Mouse (Mus musculus): ENCODE data around the gene Rab6b.

The Rab6b gene

DNA sequence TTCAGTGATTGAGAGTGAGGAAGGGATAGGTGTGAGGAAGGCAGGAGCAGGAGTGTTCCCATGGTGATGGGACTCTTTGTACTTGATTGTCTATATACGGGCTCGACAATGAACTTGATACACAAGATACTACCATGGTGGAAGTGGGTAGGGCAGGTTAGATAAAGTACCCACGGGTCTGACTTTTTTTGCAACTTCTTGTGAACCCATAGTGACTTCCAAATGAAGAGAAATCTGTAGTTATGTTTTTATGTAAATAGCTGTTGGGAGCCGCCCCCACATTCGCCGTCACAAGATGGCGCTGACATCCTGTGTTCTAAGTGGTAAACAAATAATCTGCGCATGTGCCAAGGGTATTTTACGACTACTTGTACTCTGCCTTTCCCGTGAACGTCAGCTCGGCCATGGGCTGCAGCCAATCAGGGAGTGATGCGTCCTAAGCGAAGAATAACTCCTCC is 3.2 kb upstream of the Rab6b start:
- peak in 1 of 2 experiments; percentile 32 for DNase-seq

DNA sequence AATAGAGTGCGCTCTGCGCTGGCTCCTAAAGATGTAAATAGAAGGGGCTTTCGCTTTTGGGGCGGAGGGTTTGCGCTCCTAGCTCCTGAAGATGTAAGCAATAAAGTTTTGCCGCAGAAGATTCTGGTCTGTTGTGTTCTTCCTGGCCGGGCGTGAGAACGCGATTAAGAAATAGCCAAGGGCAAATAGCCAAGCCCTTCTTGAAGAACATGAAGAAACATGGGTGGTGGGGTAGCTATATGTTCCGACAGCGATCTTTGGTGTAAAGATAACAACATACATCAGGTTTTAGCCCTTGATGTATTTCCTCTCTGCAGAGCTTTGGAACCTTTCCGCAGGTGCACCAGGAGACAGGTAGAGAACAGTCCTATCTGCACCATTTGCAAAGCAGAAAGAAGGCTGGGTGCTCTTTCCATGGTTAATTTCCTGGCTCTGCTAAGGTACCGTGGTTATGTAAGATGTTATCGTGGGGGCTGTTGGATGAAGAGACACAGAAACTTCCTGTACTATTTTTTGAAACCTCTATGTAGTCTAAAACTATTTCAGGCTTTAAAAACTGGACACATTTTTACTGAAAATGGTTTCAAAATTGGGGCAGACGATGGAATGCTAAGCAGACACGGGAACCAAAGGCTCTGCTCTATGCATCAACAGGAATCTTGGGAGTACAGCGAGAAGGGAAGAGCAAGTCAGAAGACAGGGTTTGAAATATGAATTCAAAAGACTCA is 2.5 kb upstream of the Rab6b start:
- DNase-seq = no peak

DNA sequence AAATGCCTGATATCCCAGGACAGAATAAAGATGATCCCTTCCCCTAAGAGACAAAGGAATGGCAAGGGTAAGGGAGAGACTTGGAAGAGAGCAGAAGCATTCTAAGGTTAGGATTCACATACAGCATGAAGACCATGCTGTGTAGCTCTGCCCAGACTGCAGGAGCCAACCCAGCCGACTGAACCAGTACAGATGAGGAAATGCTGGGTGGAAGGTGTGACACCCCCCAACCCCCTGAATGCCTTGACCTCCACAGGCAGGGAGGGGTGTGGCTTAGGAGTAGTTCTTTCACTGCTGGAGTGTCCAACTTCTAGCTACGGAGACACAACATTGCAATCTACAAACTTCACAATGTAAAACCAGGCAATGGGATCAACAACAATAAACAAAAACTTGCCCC is 1.7 kb upstream of the Rab6b start:
- DNase-seq = no peak

DNA sequence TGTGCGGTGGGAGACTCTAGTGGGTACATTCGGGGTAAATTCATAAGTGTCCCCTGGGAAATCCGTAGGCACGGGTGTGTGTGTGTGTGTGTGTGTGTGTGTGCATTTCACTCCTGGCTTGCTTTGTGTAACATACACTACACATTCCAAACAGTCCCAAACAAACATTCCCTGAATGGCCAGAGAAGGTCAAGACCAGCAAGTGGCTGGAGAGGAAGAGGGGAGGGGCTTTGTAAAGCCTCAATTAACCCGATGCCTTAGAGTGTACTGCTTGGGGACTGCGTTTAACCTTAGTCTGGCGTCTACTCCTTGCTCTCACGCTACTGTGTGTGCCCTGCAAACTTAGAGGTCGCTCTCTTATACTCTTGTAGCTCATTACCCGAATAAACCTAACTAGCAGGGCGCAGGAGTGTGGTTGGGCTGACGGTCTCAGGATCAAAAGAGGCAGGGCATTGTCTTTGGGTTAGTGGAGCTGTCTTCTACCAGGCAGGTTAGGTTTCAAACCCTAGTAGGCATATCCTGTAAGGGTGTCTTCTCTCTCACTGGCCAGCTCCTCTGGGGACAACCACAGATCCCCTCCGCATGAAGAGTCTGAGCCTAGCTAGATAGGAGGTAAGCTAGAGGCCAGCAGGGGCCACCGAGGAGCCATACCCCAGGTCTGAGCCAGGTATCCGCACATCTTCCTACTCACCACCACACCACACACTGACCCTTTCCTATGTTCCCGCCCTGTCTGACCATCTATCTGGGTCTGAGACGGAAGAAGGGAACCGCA is 673 bp upstream of the Rab6b start:
- no peak for DNase-seq

DNA sequence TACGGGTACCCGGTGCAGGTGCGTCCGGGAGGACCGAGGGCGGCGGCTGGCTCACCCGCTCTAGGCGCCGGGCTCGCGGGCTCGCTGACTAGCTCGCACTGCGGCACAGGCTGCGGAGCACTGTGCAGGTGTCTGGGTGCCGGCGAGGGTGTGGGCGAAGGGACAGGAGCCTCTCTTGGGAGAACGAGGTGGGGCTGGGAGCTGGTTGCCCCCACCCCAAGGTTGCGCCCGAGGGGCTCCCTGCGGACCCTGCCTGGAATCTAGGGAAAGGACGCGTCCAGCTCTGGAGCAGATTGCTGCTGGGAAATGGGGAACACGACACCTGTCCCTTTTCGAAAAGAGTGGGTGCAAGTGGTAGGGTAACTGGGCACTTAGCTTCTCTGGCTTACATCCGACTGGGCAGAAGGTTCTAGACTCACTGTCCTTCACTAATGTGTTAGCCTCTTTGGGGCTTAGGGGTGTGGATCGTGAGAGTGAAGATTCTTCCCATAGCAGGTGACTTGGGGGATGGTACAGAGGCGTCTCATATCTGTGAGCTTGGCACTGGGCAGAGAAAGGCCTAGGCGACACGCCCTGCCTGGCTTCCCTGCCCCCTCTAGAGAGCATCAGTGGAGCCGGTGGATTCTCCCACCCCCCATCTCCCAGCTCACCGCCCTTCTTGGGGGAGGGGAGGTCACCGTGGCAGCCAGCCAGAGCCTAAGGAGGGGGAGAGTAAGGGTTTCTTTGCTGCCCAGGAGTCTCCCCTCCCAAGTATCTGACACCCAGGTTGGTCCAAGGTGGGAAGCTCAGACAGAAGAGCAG is 1.1 kb downstream of the Rab6b start:
- DNase-seq = peak; percentile 52 to 59

DNA sequence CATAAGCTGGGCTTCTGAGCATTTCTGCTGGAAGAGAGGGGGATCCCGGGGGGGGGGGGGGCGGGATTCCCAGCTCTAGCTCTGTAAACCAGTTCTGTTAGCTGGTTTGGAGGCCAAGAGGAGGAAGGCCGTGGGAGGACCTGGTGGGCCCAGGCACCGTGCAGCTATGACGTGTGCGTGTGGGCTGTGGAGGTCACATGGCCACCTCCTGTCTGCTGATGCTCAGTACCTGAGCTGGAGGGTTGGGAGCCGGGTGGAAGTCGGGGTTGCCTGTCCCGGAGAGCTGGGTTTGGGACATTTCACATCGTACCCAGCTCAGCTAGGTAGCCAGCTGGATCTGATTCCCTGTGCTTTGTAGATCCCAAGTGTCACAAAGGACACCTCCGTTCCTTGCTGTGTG is 1.8 kb downstream of the Rab6b start:
- peak; percentile 46 to 57 for DNase-seq

DNA sequence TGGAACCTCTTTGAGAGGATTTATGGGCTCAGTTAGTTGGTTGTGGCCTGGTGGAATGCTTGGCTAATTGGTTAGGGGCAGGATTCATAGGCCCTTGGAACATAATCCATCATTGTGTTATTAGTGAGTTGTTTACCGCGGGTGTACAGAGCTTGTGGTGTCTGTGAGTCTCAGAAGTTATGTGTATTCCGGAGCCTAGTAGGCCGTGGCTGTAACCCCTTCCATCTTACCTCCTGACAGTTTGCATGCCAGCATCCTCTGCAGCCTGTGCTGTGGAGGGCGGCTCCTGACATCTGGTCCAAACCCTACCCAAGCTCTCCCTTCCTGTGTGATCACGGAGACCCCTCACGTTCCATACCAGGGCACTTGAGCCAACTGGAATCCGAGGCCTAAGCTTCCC is 2.7 kb downstream of the Rab6b start:
- DNase-seq = no peak

DNA sequence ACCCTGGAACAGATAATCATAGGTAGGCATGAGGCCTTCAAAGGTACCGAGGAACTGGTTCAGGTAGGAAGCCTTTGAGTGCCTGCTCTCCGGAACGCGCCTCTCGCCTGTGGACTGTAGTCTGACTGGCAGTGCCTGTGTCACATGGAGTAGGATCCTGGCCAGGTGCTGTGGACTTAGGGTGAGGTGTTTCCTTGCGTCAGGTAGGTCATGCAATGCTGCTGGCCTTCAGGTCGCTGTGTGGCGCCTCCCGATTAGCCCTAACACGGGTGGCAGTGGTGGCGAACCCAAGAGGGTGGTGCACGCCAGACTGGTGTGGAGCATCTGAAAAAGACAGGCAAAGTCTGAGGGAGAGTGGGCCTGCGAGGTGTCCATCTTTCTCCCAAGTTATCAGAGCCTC is 3.3 kb downstream of the Rab6b start:
- no peak for DNase-seq

DNA sequence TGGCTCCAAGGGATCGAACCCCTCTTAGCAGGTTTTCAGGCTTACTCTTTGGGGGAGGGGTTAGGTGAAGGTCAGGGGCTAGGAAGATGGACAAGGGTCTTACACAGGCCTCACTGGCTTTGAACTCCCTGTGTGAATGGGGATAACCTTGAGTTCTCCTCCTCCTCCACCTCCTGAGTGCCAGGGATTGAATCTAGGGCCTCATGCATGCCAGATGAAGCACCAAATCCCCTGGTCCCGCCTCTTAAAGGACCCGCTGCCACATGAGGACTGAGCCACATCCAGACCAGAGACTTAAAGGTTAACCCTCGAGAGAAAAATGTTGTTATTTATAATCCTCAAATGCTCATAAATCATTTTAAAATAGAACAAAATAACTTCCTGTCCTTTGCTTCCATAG is 5.4 kb downstream of the Rab6b start:
- no peak for DNase-seq

DNA sequence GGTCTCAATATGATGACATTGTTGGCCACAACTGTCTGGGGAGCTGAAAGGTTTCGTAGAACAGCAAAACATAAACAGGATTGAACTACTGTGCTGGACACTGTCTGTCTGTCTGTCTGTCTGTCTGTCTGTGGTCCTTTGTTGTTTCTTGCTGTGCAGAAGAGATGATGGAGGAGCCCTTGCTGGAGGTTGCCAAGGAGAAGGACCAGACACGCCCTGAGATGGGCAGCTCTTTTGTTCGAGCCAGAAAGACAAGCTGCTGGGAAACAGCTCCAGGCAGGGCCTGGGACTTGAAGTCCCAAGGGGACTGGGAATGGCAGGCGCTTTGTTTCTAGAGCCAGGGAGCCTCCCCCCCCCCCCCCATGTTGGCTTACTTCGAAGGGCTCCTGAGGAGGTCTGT is 5.9 kb downstream of the Rab6b start:
- DNase-seq = no peak

DNA sequence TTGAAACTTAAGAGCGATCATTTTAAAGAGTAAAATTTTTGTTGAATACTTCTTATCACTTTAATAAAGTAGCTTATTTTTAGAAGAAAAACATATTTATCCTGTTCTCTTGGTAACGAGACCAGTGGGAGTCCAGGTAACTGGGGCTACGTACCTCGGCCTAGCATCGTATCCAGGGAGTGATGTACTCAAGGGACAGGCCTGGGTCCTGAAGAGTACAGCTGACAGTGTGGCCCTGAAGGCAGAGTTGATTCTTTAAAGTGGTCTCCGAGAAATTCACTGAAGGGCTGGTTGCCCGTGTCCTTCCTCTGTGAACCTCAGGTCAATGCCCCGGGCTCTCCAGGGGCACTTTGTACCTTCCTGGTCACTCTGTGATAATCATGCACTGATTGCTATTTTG is 6.4 kb downstream of the Rab6b start:
- no peak for DNase-seq

DNA sequence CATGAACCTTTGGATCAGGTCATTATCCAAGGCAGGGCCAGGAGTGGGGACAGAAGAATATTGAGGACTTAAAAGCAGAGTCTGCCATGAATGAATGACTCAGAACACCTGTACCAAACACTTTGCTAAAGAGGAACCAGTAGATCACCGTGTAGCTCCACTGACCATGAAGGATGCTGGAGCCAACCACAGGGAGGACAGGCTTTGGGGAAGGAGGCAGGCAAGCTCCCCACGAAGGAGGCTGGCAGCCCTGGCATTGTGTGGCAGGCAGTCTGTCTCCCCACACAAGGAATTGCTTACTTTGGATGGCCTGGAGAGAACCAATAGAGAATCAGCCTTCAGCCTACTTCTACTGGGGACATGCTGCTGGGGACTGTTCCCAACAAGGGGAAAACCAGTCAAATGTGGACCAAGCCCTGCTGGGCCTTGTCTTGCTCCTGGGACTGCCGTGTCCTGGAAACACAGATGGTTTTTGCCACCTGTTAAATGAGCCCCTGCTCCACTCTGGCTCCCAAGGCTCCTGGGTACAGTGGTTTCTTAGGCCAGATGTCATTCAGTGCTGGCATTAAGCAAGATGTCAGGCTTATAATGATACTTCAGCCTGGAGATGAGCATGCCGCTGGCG is 7.2 kb downstream of the Rab6b start:
- no peak for DNase-seq

DNA sequence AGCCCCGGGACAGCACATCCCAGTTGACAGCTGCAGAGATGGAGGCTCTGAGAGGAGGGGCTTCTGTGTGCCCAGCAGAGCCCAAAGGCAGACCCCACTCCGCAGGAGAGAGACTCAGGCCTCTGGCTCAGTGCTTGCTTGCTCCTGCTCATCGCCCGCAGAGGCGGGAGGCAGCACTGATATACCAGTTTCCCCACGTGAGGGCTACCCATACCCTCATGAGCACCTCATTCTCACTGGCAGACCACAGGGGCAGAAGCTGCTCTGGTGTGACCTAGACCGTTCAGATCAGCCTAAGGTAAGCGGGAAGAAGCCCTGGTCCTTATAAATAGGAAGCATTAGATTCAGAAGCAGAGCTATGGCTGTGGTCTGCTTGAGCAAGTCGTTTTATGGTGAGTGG is 8.2 kb downstream of the Rab6b start:
- DNase-seq = no peak

DNA sequence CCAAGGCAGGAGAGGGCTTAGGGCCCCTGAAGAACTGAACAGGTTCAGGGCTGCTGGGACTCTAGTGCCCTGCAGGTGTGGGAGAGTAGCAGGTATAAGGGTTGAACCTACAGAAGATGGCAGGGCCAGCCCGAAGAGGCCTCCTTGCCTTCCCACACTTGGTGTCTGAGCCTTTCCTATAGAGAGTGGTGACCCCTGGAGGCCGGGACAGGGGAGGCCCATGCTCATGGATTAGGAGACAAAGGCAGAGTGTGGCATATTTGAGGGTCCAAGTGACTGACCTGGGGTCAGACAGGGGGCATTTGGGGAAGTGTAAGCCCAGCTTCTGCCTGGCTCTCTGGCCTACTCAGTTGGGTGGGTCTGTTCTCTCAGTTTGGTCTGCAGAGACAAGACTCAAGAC is 8.6 kb downstream of the Rab6b start:
- no peak for DNase-seq

DNA sequence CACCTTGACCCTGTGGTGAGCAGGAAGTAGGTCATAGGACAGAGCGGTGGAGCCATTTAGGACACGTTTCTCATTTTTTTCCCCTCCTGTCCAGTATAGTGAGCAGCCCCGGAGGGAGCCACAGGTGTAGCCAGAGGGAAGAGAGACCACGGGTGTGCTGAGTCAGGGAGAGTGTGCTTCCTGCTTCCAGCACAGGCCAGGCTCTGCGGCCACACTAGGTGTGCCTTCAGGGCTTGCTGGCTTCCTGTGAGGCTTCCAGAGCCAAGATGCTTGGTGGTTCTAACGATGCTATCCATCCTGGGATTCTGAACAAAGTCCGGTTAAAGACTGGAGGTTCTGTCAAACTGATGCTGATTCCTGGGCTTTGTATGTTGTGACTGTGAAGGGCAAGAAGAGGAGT is 10.0 kb downstream of the Rab6b start:
- no peak for DNase-seq

DNA sequence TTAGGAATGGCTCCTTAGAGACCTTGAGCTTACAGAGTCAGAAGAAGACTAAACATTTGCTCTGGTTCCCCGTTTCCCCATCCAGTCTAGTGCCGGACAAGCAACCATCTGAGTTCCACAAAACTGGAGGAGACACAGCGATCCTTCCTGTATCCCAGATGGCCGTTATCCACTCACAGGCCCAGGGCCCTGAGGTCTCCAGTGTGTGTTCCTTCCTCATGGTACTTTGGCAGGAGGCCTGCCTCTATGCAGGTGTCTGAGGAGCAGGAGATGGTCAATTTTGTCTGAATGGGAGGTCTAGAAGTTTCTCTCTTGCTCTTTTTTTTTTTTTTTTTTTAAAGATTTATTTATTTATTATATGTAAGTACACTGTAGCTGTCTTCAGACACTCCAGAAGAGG is 13.2 kb downstream of the Rab6b start:
- DNase-seq = no peak

DNA sequence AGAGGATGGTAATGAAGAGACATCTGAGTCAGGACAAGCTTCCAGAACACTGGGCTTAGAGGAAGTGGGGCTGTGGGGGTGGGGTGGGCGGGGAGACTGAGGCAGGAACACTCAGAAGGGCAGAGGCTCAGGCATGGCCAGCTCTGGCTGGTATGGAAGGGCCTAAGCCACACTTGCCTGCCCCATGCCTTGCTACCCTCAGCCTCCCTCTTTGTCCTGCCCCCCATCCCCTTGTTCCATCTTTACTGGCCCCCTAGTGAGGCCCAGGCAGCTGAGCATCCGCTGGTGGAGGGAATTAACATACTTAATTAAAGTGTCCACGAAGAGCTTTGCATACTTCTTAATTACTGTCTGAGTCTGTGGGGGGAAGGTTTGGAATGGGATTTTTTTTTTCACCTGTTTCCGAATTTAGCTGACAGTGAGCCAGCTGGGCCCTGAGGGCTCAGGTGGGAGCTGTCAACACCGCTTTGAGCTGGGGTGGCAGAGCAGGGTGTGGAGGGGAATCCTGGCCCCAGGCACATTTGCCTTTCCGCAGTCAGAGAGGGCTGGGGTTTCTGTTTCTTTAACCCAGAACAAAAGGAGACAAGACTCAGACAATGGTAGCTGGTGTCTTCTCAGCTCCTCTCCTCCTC is 22.0 kb downstream of the Rab6b start:
- no peak for DNase-seq

DNA sequence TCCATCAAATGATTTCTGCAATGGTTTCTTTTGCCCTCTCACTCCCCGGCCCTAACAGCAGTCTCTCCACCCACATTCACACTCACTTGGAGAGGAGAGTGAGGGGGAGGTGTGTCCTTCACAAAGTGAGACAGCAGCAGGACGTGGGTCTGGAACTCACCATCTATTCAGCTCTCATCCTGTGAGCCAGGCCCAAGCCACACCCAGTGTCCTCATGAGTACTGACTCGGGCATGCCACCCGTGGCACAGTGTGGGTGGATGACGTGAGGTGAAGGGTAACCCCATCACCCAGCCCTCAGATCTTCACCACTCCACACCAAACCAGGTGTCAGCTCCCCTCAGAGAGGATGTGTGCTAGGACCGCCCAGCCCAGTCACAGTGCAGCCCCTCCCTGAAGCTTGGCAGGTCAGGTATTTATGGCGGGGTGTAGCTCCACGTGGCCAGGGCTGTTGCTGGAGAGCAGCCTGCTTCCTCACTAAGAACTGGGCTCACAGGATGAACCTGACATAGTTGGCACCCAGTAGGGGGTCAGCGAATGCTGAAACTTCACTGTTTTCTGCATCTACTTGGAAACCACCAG is 23.0 kb downstream of the Rab6b start:
- no peak for DNase-seq

DNA sequence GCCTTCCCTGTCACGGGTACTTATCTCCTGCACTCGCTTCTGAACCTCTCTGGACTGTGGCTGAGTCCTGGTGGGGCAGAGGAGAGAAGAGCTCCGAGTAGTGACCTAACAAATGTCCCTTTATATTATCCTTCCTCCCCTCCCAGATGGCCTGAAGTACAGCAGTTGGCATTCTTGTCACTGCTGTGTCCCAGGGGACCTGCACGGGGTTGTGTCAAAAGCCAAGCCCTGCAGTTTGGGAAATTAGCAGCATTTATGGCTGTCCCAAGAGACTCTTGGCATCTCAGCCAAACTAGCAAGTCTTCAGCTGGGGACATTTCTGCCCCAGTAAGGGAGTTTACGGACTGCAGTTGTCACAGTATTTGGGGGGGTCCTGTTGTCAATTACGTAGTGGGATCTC is 27.9 kb downstream of the Rab6b start:
- peak in 1 of 2 experiments; percentile 20 for DNase-seq

DNA sequence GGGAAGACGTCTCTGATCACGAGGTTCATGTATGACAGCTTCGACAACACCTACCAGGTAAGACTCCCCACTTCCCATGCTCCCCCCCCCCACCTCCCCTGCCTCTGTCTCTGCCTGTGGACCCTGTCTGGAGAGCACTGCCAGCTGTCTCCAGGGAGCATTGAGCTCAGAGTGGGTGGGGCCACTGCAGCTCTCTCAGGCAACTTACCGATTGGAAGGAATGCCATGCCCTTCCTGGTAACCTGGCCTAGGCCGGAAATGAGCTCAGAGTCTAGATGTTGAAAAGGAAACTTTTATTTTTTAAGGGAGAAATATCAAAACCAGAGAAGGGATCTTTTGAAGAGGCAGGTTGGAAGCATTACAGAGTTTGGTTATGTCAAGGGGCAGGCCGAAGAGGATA is 28.8 kb downstream of the Rab6b start:
- DNase-seq = no peak

DNA sequence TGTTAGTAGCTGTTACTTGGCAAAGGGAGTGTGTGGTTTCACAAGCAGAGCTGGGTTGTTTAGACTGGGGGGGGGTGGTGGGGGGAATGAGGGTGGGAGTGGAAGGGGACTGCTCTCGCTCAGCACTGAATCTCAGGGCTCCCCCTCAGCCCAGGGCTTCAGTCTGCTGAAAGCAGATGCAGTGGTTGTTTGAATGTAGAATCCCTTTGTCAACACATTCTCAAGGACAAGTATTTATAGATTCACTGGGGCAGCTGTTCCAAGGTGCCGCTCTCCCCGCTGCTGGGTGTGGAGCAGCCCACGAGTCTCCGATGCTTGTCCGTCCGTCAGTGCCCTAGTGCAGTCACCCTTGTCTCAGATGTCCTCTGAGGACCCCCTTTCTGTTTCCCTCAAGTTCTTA is 29.7 kb downstream of the Rab6b start:
- no peak for DNase-seq

DNA sequence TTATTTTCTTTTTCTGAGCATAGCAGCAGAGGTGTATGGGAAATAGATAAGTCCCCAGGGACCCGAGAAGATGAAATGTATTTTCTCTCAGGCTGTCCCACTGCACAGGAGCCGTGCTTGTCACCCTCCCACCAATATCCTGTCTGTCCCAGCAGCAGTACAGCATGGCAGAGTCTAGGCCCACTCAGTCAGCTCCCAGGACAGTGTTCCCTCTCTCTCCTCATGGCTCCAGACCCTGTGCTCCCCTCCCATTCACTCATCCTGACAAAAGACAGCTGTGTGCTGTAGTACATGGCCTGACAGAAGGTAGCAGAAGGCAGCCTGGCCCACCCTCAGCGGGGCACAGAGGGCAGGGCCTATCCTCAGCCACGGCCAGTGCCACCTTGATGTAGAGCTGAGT is 32.3 kb downstream of the Rab6b start:
- no peak for DNase-seq

Data from kidney, postnatal 4 days (tissue).